Mouse (Mus musculus): ENCODE measurements around the gene Tspan4. TPM values are rescaled to one million over a fixed set of nuclear protein-coding genes. Genes with fewer than 3 reads are reported as not detected.

Tspan4 gene
- 10 to 100 TPM; 27.3 to 44.1 TPM for total RNA-seq (2021)

DNA sequence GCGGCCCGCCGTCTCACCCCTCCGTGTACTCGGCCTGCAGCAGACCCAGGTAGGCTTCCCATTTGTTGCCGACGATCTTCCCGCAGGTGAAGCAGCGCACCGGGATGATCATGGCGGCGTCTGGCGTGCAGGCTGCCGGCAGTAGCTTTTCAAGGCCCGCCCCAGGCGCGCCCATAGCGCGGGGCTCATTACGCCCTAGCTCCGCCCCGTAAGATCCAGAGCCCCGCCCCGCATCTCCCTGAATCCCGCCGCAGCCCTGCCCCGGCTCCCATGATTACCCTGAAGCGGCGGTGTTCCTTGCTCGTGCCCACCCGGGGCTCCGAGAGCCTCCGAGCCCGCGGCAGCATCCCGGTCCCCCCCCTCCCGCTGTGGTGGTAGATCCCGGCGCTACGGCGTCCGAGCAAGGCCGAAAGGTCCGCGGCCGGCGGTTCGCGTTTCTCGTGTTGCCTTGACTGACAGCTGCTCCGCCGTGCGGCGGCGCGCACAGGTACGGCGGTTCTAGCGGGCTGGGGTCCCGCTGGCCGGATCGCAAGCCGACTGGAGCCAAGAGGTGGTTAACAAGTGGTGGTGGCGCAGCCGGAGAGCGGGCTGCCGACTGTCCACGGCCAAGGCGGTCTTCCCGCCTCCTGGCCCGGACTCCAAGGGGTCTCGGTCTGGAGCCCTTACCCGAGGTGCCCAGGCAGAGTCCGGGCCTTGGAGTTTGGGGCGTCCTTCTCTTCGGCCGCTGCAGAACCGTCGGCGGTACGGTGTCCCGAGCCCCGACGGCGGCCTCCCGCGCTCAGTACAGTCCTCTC lies at the start of gene Tspan4, which contains the start of gene Polr2l:
Tspan4 (plus strand) TSS at position 230 of the 794 bp plus-strand sequence.
Polr2l (minus strand) TSS at position 122 of the 794 bp plus-strand sequence.
- peak; percentile 86 to 95 for DNase-seq
- intact Hi-C loops (cut with DNase I) = no loop called here

- intact Hi-C loops (cut with DNase I) = no loop called here
- DNase-seq = no peak
These were observed 47.9 kb upstream of the Tspan4 start for GRCm38 (mm10) chr7:141426948-141427730.

DNA sequence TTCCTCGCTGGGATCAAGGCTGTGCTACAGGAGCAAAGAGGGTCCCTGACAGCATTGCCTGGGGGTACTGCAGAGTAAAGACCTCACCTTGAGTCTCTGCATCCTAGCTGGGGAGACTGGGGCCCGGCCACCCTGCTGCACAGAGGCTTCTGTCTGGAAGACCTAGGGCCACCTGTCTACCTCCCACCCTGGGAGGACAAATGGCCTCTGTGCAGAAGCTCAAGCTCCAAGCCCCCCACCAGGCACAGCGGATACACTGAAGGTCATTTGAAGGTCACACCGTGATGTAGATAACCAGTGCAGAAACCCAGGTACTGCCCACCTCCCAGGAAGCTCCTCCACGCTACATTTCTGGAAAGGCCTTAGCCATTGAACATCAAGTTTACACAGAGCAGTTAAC lies 46.3 kb upstream of the Tspan4 start:
- no peak for DNase-seq
- intact Hi-C loops (cut with DNase I) = no loop called here

DNA sequence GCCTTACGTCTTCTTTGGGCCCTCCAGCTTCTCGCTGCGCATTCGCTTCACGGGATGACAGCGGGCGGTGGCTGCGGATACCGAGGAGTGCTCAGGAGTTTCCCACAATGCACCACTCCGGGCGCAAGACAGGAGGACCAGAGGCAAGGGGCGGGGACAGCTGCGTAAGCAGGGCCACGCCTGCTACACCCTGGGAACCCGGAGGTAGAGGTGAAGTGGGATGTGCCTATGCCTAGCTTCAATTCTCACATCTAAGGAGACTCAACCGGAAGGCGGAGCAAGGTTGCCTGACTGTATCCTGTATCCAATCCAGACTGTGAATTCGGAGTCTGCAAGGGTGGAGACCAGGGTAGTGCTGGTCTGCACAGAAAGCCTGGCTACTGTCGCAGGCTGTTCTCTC lies 45.7 kb upstream of the Tspan4 start, which contains the start of gene Cend1:
Cend1 (minus strand) TSS at position 182 of the 400 bp plus-strand sequence.
- intact Hi-C loops (cut with DNase I) = no loop called here
- peak; percentile 41 to 47 for DNase-seq

- intact Hi-C loops (cut with DNase I) = no loop called here
- no peak for DNase-seq
These were observed 45.0 kb upstream of the Tspan4 start for GRCm38 (mm10) chr7:141429840-141430584.

DNA sequence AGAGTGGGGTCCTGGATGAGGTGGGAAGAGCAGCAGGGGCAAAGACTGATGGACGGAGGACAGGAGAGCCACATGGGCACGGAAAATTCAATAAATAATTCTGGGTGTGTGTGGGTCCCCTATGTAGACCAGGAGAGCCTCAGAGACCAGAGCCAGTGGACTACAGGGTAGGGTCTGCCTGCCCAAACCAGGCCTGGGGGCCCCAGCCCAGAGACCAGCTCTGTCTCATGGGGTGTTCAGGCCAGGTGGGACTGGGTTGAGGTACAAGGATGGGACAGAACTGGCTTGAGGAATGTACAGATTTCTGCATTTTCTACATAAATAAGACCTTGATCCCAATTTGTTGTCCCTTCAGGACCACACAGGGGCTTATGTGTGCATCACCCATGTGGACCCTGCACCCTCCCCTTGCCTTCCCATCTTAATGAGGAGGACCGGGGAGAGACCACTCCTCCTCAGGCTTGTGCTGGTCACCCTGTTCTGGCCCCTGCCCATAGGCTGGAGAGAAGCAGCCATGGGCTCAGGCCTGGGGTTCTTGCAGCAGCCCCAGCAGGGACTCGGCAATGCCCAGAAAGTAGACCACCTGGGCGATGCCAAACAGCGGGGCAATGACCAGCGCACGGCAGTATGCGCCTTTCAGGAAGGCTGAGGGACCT lies 44.3 kb upstream of the Tspan4 start:
- DNase-seq = no peak
- intact Hi-C loops (cut with DNase I) = no loop called here

DNA sequence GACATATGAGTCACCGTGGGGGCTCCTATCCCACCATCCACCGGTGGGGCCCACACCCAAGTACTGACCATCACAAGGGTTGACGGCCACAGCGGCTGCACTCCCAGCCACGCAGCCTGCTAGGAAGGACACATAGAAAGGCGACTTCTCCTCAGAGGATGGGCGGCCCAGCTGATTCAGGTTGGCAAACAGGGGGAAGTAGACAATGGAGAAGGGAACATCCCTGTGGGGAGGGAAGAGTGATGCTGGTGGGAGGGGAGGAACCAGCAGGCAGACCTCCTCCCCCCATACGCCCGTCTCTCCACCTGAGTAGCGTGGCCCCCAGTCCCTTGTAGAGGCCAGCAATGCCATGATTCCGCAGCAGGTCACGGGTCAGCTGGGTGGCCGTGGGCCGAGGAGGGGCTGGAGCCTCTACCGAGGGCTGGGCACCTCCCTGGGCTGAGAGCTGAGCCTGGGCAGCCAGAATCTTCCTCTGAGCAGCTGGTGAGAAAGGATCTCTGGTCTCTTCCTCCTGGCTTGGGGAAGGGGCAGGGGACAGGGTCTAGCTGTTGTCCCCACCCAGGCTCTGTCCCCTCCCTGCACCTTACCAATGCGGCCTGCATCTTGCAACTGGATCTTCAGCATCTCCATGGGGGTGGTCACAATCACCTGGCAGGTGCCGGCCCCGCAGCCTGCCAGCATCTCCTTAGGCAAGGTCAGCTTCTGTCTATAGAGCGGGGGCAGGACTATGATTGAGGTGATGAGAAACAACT lies 43.4 kb upstream of the Tspan4 start:
- intact Hi-C loops (cut with DNase I) = no loop called here
- no peak for DNase-seq

- intact Hi-C loops (cut with DNase I) = no loop called here
These were observed 42.8 kb upstream of the Tspan4 start for GRCm38 (mm10) chr7:141432186-141432611.

DNA sequence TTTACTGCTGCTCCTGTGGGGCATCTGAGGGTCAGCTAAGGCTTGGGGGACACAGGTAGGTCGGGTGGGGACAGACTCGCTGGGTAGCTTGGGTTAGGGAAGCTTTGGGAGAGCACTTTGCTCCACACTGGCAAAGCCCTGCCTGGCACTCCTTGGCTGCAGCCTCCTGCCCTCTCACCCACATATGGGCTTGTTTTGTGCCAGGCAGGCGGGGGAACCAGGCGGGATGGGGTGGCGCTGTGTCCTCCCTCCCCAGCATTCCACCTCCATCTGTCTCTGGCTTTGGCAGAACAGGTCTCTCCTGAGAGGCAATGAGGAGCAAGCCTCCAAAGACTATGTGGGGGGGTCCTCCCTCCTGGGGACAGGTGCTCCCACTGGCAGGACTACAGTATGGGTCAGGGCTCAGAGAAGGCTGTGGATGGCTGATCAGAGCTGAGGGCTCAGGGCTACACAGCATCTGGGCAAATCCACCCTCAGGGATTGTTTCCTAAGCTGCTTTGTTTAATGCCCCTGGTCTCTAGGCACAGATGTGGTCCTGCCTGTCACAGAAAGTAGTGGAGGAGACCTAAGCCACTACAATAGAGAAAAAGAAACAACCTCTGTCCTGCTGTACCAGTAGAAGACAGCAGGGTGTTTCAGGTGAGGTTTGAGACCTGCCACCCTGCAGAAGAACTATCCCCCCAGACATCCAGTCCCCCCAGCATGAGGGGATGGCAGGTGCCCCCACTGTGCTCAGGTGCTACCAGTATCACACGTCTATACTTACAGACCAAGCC lies 42.1 kb upstream of the Tspan4 start:
- DNase-seq = peak in 1 of 2 experiments; percentile 62
- intact Hi-C loops (cut with DNase I) = no loop called here

More at GRCm38 (mm10) chr7:141432186-141432611, 42.8 kb upstream of the Tspan4 start:
- peak in 1 of 2 experiments; percentile 58 for DNase-seq

DNA sequence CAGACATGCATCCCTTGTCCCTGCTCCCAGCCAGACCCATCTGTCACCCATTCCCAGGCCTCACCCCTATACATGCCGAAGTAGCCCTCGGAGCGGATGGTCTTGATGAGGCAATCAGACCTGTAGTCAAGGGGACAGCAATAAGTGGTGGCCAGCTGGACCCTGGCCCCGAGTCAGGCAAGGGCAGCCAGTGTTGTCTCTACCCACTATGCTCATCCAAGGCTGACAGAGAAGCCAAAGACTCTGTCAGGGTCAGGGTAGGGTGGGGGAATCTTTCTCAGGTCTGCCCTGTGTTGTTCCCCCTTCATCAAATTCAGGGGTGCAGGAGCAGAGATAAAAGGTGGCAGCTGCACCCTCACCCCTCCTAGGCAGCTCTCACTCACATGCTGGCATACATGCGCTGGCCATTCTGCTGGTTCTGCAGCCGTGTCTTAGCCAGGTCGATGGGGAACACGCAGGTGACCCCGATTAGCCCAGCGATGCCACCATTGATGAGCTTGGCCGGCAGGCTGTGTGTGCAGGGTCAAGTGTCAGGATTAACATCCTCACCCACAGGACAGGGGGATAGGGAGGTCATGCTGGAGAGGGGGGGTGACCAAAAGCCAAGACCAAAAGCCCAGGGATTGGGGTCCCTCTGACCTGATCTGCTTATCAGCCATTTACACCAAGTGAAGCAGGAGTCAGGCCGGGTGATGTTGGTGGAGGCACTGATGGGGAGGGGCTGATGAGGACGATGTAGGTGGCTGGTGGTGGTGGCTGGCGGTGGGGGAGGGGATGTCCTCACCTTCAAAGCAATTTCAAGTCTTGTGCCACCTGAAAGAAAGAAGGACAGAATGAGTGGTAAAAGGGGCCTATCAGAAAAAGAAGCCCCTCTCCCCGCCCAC lies 41.3 kb upstream of the Tspan4 start:
- intact Hi-C loops (cut with DNase I) = no loop called here
- DNase-seq = no peak

- intact Hi-C loops (cut with DNase I) = no loop called here
- DNase-seq = peak; percentile 39 to 53
These were observed 40.6 kb upstream of the Tspan4 start for GRCm38 (mm10) chr7:141434464-141434863.

GRCm38 (mm10) chr7:141435129-141435855 lies 39.7 kb upstream of the Tspan4 start:
- intact Hi-C loops (cut with DNase I) = no loop called here
- peak; percentile 66 to 68 for DNase-seq

DNA sequence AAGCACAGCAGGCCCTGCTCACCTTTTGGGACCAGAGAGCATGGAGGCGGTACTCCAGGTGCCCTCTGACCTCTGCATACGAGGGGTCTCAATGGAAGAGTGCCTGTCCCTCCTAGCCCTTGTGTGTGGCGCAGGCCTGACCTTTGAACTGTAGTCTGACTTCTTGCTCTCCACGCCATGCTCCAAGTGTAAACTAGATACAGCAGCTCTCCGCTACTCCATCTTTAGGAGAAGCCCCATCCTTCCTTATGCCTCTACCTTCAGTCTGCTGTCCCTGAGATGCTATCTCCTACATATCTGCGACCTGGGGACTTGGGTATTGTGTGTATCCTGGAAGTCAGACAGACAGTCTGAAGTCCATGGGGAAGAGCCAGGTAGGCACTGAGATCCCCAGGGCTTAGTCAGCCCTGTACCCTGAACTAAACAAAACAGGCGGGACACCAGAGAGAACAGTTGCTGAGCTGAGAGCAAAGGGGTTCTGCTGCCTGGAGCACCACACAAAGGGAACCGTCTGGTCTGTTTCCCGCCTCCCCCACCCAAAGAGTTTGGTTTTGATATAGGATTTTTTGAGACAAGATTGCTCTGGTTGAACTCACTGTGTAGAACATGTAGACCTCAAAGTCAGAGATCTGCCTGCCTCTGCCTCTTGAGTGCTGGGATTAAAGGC lies 39.1 kb upstream of the Tspan4 start:
- intact Hi-C loops (cut with DNase I) = no loop called here

DNA sequence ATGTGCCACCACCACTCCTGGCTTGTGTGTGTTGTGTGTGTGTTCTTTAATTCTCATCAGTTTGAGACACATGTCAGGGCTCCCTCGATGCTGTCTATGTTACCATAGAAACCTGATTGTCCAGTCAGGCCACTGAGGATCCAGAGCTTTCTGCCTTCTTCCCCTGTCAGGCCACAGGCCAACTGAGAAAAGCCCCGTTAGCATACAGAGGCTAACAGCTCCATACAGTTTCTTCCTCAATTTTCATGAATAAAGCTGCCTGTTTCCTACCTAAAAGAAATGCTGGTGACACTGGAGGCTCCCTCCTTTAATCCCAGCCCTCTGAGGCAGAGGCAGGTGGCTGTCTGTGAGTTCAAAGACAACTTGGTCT lies 38.5 kb upstream of the Tspan4 start:
- no peak for DNase-seq

More for the DNA sequence above, 39.1 kb upstream of the Tspan4 start:
- no peak for DNase-seq

GRCm38 (mm10) chr7:141437178-141438120 lies 37.6 kb upstream of the Tspan4 start, which contains the start of gene Slc25a22:
Slc25a22 (minus strand) TSS chr7:141437892.
- intact Hi-C loops (cut with DNase I) = loop anchor here (1.0 kb wide), 1 partner anchor 28 kb away; no protein-coding TSS in a partner anchor
- peak; percentile 82 to 89 for DNase-seq

More for the DNA sequence above, 38.5 kb upstream of the Tspan4 start:
- intact Hi-C loops (cut with DNase I) = no loop called here
